Mouse (Mus musculus): ENCODE data around the gene Cryzl2.

DNA sequence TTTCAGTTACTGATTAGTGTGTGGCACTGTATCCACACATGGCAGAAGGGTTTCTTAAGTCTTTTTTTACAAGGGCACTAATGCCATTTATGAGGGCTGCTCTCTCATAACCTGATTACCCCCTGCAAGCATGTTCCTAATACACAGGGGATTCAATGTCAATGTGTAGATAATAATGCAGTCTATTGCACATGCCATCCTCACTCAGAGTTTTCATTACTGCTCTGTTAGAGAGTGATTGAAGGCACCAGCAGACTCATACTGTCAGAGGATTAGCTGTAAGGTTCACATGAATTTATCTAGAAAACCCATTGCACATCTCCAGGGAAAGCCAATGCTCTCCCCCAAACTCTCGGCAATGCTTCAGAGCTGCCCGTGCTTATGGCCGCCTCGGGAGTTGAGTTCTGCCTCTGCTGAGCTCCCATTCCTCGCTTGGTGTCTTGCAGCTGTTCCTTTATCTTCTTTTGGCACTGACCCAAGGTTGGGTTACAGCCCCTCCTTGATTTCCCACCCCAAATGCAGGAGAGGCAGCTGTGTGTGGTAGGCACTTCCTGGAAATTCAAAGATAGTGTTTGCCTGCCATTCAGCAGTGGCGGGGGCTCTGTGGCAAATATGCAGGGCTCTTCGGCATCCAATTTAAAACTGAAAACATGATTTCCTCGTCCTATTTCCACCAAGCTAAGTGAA is 32.5 kb upstream of the Cryzl2 start:
- no peak for TF ChIP-seq CTCF (IDR thresholded peaks at IDR 0.05; ENCODE audit: low read depth)
- no peak for TF ChIP-seq EP300 (IDR thresholded peaks at IDR 0.05; ENCODE audit: low read depth)
